Mouse (Mus musculus) forelimb bud, embryonic 11.5 days (tissue): ENCODE measurements at regions not wholly inside any gene's neighbourhood (a gene's known extent, or its start where the extent isn't known, plus 50 kb on each side); places are given as distances from the start of the nearest gene placed in this dataset.

Source experiments
- DNase-seq: peaks from one replicate; pipeline ENCODE4 v3.0.0-alpha.2; 2012; ENCODE audit warnings: low read depth, low spot score

- no peak for DNase-seq
These were observed 291.6 kb downstream of the Isl1 start for GRCm38 (mm10) chr13:116017886-116018285.

- no peak for DNase-seq
These were observed 305.8 kb downstream of the Isl1 start for GRCm38 (mm10) chr13:116003733-116004132.

- DNase-seq: no peak
These were observed 307.0 kb downstream of the Isl1 start for GRCm38 (mm10) chr13:116002391-116002899.

GRCm38 (mm10) chr13:115990591-115990990, 318.9 kb downstream of the Isl1 start:
- no peak for DNase-seq

GRCm38 (mm10) chr13:115989091-115989490, 320.4 kb downstream of the Isl1 start:
- no peak for DNase-seq

GRCm38 (mm10) chr13:115986282-115986681, 323.2 kb downstream of the Isl1 start:
- no peak for DNase-seq

- DNase-seq: no peak
These were observed 323.8 kb downstream of the Isl1 start for GRCm38 (mm10) chr13:115985715-115986114.

- no peak for DNase-seq
These were observed 331.6 kb downstream of the Isl1 start for GRCm38 (mm10) chr13:115977890-115978203.

GRCm38 (mm10) chr13:115977118-115977889, 332.2 kb downstream of the Isl1 start:
- no peak for DNase-seq
